Mouse (Mus musculus): Measurements from ENCODE around the gene Smim24.

GRCm38 (mm10) chr10:81378553-81379182, 14.2 kb upstream of the Smim24 start:
- TF ChIP-seq CTCF (IDR thresholded peaks at IDR 0.05; ENCODE audit: low read depth) (0 out of 2 replicates have a peak, but pooled peaks have one; percentile 23), EP300 (IDR thresholded peaks at IDR 0.05; ENCODE audit: low read depth) (no peak)

Measured in heart, postnatal 0 days (tissue).